In genomic region chr17:26416141-26416540, GRCm38 (mm10) we compare ENCODE assay signal across 9 mouse cellular contexts. TPM values are rescaled to one million over a fixed set of nuclear protein-coding genes. Genes with fewer than 3 reads are reported as not detected.
A peak's percentile ranks its signal among the peaks of the same experiment; 100 is the strongest.
DNase-seq lines count a peak whose midpoint lies in the region; ATAC-seq lines count a peak whose summit lies in the region.
"Had no signal": no experiment of that assay in that cellular context is flagged by ENCODE, and none has a peak within 500 bp of the region (broad histone marks: within the 10 kb centered on the region; RNA-seq: fewer than 3 reads in every experiment).

No protein-coding gene starts in this region.

- H3K4me3 ChIP-seq in kidney, embryonic 15.5 days (replicated peaks), result peak overlapping the region; percentile 72
- H3K4me3 ChIP-seq in embryonic facial prominence, embryonic 14.5 days (ENCODE audit: low read depth, low read length), result peak overlapping the region; percentile 73; the same call in 1 of the 2 replicates
- peak overlapping the region; percentile 85 for H3K4me3 ChIP-seq in forebrain, embryonic 15.5 days
- H3K4me3 ChIP-seq in midbrain, embryonic 13.5 days (replicated peaks), result 0 out of 2 replicates have a peak overlapping the region, but pooled peaks have one; percentile 80

- peak overlapping the region; percentile 79 for H3K4me2 ChIP-seq in kidney, embryonic 15.5 days
- 0 out of 2 replicates have a peak overlapping the region, but pooled peaks have one; percentile 88 for H3K4me2 ChIP-seq in embryonic facial prominence, embryonic 14.5 days (ENCODE audit: low read depth, low read length)
- peak overlapping the region; percentile 96 for H3K4me2 ChIP-seq in forebrain, embryonic 15.5 days (replicated peaks)
- H3K4me2 ChIP-seq in midbrain, embryonic 13.5 days (replicated peaks), result peak overlapping the region; percentile 99; the same call in 1 of the 2 replicates

- peaks cover 53% of the 10 kb centered on the region for H3K4me1 ChIP-seq in kidney, embryonic 15.5 days
- no peaks in the 10 kb centered on the region for H3K4me1 ChIP-seq in embryonic facial prominence, embryonic 14.5 days (ENCODE audit: control insufficient read depth, insufficient read depth, low read length)
- peaks cover 16% of the 10 kb centered on the region for H3K4me1 ChIP-seq in forebrain, embryonic 15.5 days
- H3K4me1 ChIP-seq in midbrain, embryonic 13.5 days (replicated peaks), result peaks cover 15% of the 10 kb centered on the region

- 52% methylated on average over 3 of the region's 3 CpGs for WGBS in kidney, embryonic 15.5 days
- 59% methylated on average over 3 of the region's 3 CpGs for WGBS in embryonic facial prominence, embryonic 14.5 days
- WGBS in forebrain, embryonic 15.5 days, result 55% methylated on average over 3 of the region's 3 CpGs
- WGBS in midbrain, embryonic 13.5 days, result 65% methylated on average over 3 of the region's 3 CpGs

- no peaks in the 10 kb centered on the region for H3K36me3 ChIP-seq in kidney, embryonic 15.5 days
- no peaks in the 10 kb centered on the region for H3K36me3 ChIP-seq in embryonic facial prominence, embryonic 14.5 days (ENCODE audit: control insufficient read depth, insufficient read depth, low read length)
- H3K36me3 ChIP-seq in forebrain, embryonic 15.5 days, result no peaks in the 10 kb centered on the region
- H3K36me3 ChIP-seq in midbrain, embryonic 13.5 days, result no peaks in the 10 kb centered on the region
- H3K36me3 ChIP-seq: liver, embryonic 13.5 days had no signal

- peaks cover 28% of the 10 kb centered on the region for H3K27me3 ChIP-seq in kidney, embryonic 15.5 days
- H3K27me3 ChIP-seq in embryonic facial prominence, embryonic 14.5 days (replicated peaks; ENCODE audit: control insufficient read depth, insufficient read depth, low read length), result peaks cover 35% of the 10 kb centered on the region
- no peaks in the 10 kb centered on the region for H3K27me3 ChIP-seq in forebrain, embryonic 15.5 days
- H3K27me3 ChIP-seq in midbrain, embryonic 13.5 days, result peaks cover 50% of the 10 kb centered on the region

- H3K9ac ChIP-seq in kidney, embryonic 15.5 days, result no peak overlapping the region
- H3K9ac ChIP-seq in embryonic facial prominence, embryonic 14.5 days (ENCODE audit: low read depth, low read length), result no peak overlapping the region
- H3K9ac ChIP-seq in forebrain, embryonic 15.5 days (replicated peaks), result no peak overlapping the region
- H3K9ac ChIP-seq in midbrain, embryonic 13.5 days (replicated peaks), result no peak overlapping the region
- H3K9ac ChIP-seq: liver, embryonic 13.5 days had no signal

- no peak for DNase-seq in kidney, postnatal 10 days
- DNase-seq in embryonic facial prominence, embryonic 14.5 days (ENCODE audit: low spot score), result no peak
- no peak for DNase-seq in ovary, postnatal 14 days (ENCODE audit: low spot score)
- no peak for DNase-seq in left cerebral cortex, adult 11 months (ENCODE audit: low spot score)
- no peak for DNase-seq in embryo, embryonic 10 days (ENCODE audit: low spot score)
- DNase-seq: liver, embryonic 13.5 days had no signal

- no peaks in the 10 kb centered on the region for H3K9me3 ChIP-seq in kidney, embryonic 15.5 days (replicated peaks)
- no peaks in the 10 kb centered on the region for H3K9me3 ChIP-seq in embryonic facial prominence, embryonic 14.5 days (ENCODE audit: control insufficient read depth, low read length)
- no peaks in the 10 kb centered on the region for H3K9me3 ChIP-seq in forebrain, embryonic 15.5 days
- no peaks in the 10 kb centered on the region for H3K9me3 ChIP-seq in midbrain, embryonic 13.5 days
- H3K9me3 ChIP-seq: liver, embryonic 13.5 days had no signal

- no peak for ATAC-seq in kidney, embryonic 15.5 days (replicated peaks; ENCODE audit: low FRiP score)
- no peak for ATAC-seq in embryonic facial prominence, embryonic 14.5 days (ENCODE audit: low read depth)
- ATAC-seq in forebrain, embryonic 15.5 days (replicated peaks), result no peak; the same call in 1 of the 2 replicates
- ATAC-seq in midbrain, embryonic 13.5 days, result no peak

- H3K27ac ChIP-seq in kidney, embryonic 15.5 days, result no peak overlapping the region
- no peak overlapping the region for H3K27ac ChIP-seq in embryonic facial prominence, embryonic 14.5 days (replicated peaks; ENCODE audit: low read depth, low read length)
- no peak overlapping the region for H3K27ac ChIP-seq in forebrain, embryonic 15.5 days (replicated peaks)
- H3K27ac ChIP-seq in midbrain, embryonic 13.5 days, result no peak overlapping the region
- H3K27ac ChIP-seq: liver, embryonic 13.5 days had no signal

RNA-seq across cellular contexts. Expression of gene Neurl1b, which starts 1.5 kb away (rescaled TPM):
- 1.3 and 1.7 TPM in 2 replicates for polyA plus RNA-seq in kidney, embryonic 15.5 days (2015; fragmentation: Nextera tagmentation; extraction: Ambion mirVana)
- 0.85 and 1.0 TPM in 2 replicates for polyA plus RNA-seq in embryonic facial prominence, embryonic 14.5 days (2014; fragmentation: Nextera tagmentation; extraction: Ambion mirVana)
- polyA plus RNA-seq in forebrain, embryonic 15.5 days (2015; fragmentation: Nextera tagmentation; extraction: Ambion mirVana), result 2.7 and 2.9 TPM in 2 replicates
- polyA plus RNA-seq in midbrain, embryonic 13.5 days (2015; fragmentation: Nextera tagmentation; extraction: Ambion mirVana), result 0.75 and 0.82 TPM in 2 replicates
